Mouse (Mus musculus): ENCODE data around the gene Grk5. TPM values are rescaled to one million over a fixed set of nuclear protein-coding genes. Genes with fewer than 3 reads are reported as not detected.

Grk5 gene
- polyA plus RNA-seq, 1 experiment from 2014 or later, result 3.6 TPM

- Histone ChIP-seq H3K36me3 (ENCODE audit: control insufficient read depth, insufficient read depth, low read length) (no peaks in the 10 kb centered on the region), H3K27ac (replicated peaks; ENCODE audit: low read depth, low read length) (no peak overlapping the region), H3K9ac (replicated peaks; ENCODE audit: low read length) (no peak overlapping the region), H3K9me3 (ENCODE audit: control insufficient read depth, low read length) (no peaks in the 10 kb centered on the region), H3K4me1 (ENCODE audit: control insufficient read depth, insufficient read depth, low read length) (no peaks in the 10 kb centered on the region), H3K4me3 (replicated peaks; ENCODE audit: low read depth, low read length) (no peak overlapping the region), H3K4me2 (ENCODE audit: low read length) (no peak overlapping the region), H3K27me3 (ENCODE audit: control insufficient read depth, insufficient read depth, low read length) (no peaks in the 10 kb centered on the region)
- DNase-seq (no peak), ATAC-seq (ENCODE audit: low FRiP score, low TSS enrichment) (no peak)
- 94% methylated on average over 2 of the region's 2 CpGs for WGBS
Observed at GRCm38 (mm10) chr19:61000958-61001357, 111.4 kb downstream of the Grk5 start.

DNA sequence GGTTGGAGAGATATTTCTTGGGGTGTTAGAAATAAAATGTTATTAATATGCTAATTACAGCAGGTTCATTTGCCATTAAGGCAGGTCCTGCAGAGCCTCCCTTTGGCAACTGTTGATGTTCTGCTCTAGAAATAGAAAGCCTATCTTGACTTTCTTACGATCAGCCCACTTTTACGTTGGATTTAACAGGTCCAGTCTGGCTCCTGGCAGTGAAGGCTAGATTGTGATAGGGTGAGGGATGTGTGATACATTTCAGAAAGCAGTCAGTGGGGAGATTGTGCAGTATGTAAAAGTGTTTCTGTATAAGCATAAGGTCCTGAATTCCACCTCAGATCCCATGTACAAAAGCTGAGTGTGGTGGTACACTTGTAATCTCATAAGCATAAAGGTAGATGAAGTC lies 119.7 kb downstream of the Grk5 start:
- H3K4me3 ChIP-seq (replicated peaks; ENCODE audit: low read depth, low read length), result no peak overlapping the region
- H3K9ac ChIP-seq (replicated peaks; ENCODE audit: low read length), result no peak overlapping the region
- no peak overlapping the region for H3K4me2 ChIP-seq (ENCODE audit: low read length)
- no peaks in the 10 kb centered on the region for H3K9me3 ChIP-seq (ENCODE audit: control insufficient read depth, low read length)
- WGBS, result 86% methylated on average over 2 of the region's 2 CpGs
- no peaks in the 10 kb centered on the region for H3K36me3 ChIP-seq (ENCODE audit: control insufficient read depth, insufficient read depth, low read length)
- no peak for ATAC-seq (ENCODE audit: low FRiP score, low TSS enrichment)
- DNase-seq, result no peak
- H3K4me1 ChIP-seq (ENCODE audit: control insufficient read depth, insufficient read depth, low read length), result no peaks in the 10 kb centered on the region
- no peaks in the 10 kb centered on the region for H3K27me3 ChIP-seq (ENCODE audit: control insufficient read depth, insufficient read depth, low read length)
- H3K27ac ChIP-seq (replicated peaks; ENCODE audit: low read depth, low read length), result no peak overlapping the region

- WGBS, result 89% methylated on average over 1 of the region's 1 CpGs
- H3K4me3 ChIP-seq (replicated peaks; ENCODE audit: low read depth, low read length), result no peak overlapping the region
- H3K9me3 ChIP-seq (ENCODE audit: control insufficient read depth, low read length), result no peaks in the 10 kb centered on the region
- no peak for DNase-seq
- no peak overlapping the region for H3K27ac ChIP-seq (replicated peaks; ENCODE audit: low read depth, low read length)
- H3K36me3 ChIP-seq (ENCODE audit: control insufficient read depth, insufficient read depth, low read length), result no peaks in the 10 kb centered on the region
- no peaks in the 10 kb centered on the region for H3K4me1 ChIP-seq (ENCODE audit: control insufficient read depth, insufficient read depth, low read length)
- H3K27me3 ChIP-seq (ENCODE audit: control insufficient read depth, insufficient read depth, low read length), result no peaks in the 10 kb centered on the region
- H3K4me2 ChIP-seq (ENCODE audit: low read length), result no peak overlapping the region
- ATAC-seq (ENCODE audit: low FRiP score, low TSS enrichment), result no peak
- no peak overlapping the region for H3K9ac ChIP-seq (replicated peaks; ENCODE audit: low read length)
Observed at GRCm38 (mm10) chr19:61017477-61018266, 128.1 kb downstream of the Grk5 start.

DNA sequence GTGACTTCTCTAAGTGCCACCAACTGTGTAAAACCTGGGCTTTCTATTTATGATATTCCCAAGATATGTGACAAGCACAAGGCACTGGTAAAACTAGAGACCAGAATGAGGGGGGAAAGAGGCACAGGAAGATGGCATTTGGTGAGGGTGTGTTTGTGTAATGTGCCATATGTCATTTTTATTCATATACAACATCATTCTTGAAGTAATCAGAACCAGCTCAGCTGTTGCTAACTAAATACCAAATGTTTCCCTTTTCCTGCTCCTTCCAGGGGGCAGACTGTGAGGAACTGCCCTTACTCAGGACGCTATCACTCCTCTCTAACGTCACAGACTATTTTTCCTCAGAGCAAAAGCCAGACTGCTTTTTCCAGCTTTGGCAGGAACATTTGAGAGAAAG lies 132.0 kb downstream of the Grk5 start:
- H3K4me2 ChIP-seq (ENCODE audit: low read length), result no peak overlapping the region
- ATAC-seq (ENCODE audit: low FRiP score, low TSS enrichment) (no peak), DNase-seq (no peak)
- H3K4me3 ChIP-seq (replicated peaks; ENCODE audit: low read depth, low read length), result no peak overlapping the region
- H3K4me1 ChIP-seq (ENCODE audit: control insufficient read depth, insufficient read depth, low read length), result no peaks in the 10 kb centered on the region
- H3K27ac ChIP-seq (replicated peaks; ENCODE audit: low read depth, low read length), result no peak overlapping the region
- WGBS, result 89% methylated on average over 2 of the region's 2 CpGs
- no peaks in the 10 kb centered on the region for H3K27me3 ChIP-seq (ENCODE audit: control insufficient read depth, insufficient read depth, low read length)
- H3K36me3 ChIP-seq (ENCODE audit: control insufficient read depth, insufficient read depth, low read length), result no peaks in the 10 kb centered on the region
- no peak overlapping the region for H3K9ac ChIP-seq (replicated peaks; ENCODE audit: low read length)
- H3K9me3 ChIP-seq (ENCODE audit: control insufficient read depth, low read length), result no peaks in the 10 kb centered on the region

- H3K9ac ChIP-seq (replicated peaks; ENCODE audit: low read length), result no peak overlapping the region
- H3K4me2 ChIP-seq (ENCODE audit: low read length), result no peak overlapping the region
- no peak for ATAC-seq (ENCODE audit: low FRiP score, low TSS enrichment)
- no peaks in the 10 kb centered on the region for H3K9me3 ChIP-seq (ENCODE audit: control insufficient read depth, low read length)
- H3K4me3 ChIP-seq (replicated peaks; ENCODE audit: low read depth, low read length), result no peak overlapping the region
- no peaks in the 10 kb centered on the region for H3K27me3 ChIP-seq (ENCODE audit: control insufficient read depth, insufficient read depth, low read length)
- DNase-seq, result no peak
- H3K4me1 ChIP-seq (ENCODE audit: control insufficient read depth, insufficient read depth, low read length), result no peaks in the 10 kb centered on the region
- H3K36me3 ChIP-seq (ENCODE audit: control insufficient read depth, insufficient read depth, low read length), result no peaks in the 10 kb centered on the region
- WGBS, result 93% methylated on average over 3 of the region's 3 CpGs
- H3K27ac ChIP-seq (replicated peaks; ENCODE audit: low read depth, low read length), result no peak overlapping the region
Observed at GRCm38 (mm10) chr19:61021939-61022566, 132.5 kb downstream of the Grk5 start.

GRCm38 (mm10) chr19:61031570-61031969 lies 142.0 kb downstream of the Grk5 start:
- no peak overlapping the region for H3K27ac ChIP-seq (replicated peaks; ENCODE audit: low read depth, low read length)
- H3K27me3 ChIP-seq (ENCODE audit: control insufficient read depth, insufficient read depth, low read length), result no peaks in the 10 kb centered on the region
- no peak for ATAC-seq (ENCODE audit: low FRiP score, low TSS enrichment)
- no peak overlapping the region for H3K9ac ChIP-seq (replicated peaks; ENCODE audit: low read length)
- no peaks in the 10 kb centered on the region for H3K36me3 ChIP-seq (ENCODE audit: control insufficient read depth, insufficient read depth, low read length)
- WGBS, result 81% methylated on average over 2 of the region's 2 CpGs
- H3K9me3 ChIP-seq (ENCODE audit: control insufficient read depth, low read length), result no peaks in the 10 kb centered on the region
- H3K4me3 ChIP-seq (replicated peaks; ENCODE audit: low read depth, low read length), result no peak overlapping the region
- H3K4me1 ChIP-seq (ENCODE audit: control insufficient read depth, insufficient read depth, low read length), result no peaks in the 10 kb centered on the region
- H3K4me2 ChIP-seq (ENCODE audit: low read length), result no peak overlapping the region
- DNase-seq, result no peak

GRCm38 (mm10) chr19:61039151-61039550 lies 149.6 kb downstream of the Grk5 start:
- Histone ChIP-seq H3K4me1 (ENCODE audit: control insufficient read depth, insufficient read depth, low read length) (no peaks in the 10 kb centered on the region), H3K4me2 (ENCODE audit: low read length) (no peak overlapping the region), H3K4me3 (replicated peaks; ENCODE audit: low read depth, low read length) (no peak overlapping the region), H3K27me3 (ENCODE audit: control insufficient read depth, insufficient read depth, low read length) (no peaks in the 10 kb centered on the region), H3K36me3 (ENCODE audit: control insufficient read depth, insufficient read depth, low read length) (no peaks in the 10 kb centered on the region), H3K9ac (replicated peaks; ENCODE audit: low read length) (no peak overlapping the region), H3K9me3 (ENCODE audit: control insufficient read depth, low read length) (no peaks in the 10 kb centered on the region), H3K27ac (replicated peaks; ENCODE audit: low read depth, low read length) (no peak overlapping the region)
- no peak for DNase-seq
- no peak for ATAC-seq (ENCODE audit: low FRiP score, low TSS enrichment)

GRCm38 (mm10) chr19:61048646-61049045 lies 159.1 kb downstream of the Grk5 start:
- Histone ChIP-seq H3K4me1 (ENCODE audit: control insufficient read depth, insufficient read depth, low read length) (no peaks in the 10 kb centered on the region), H3K27me3 (ENCODE audit: control insufficient read depth, insufficient read depth, low read length) (no peaks in the 10 kb centered on the region), H3K4me3 (replicated peaks; ENCODE audit: low read depth, low read length) (no peak overlapping the region), H3K9me3 (ENCODE audit: control insufficient read depth, low read length) (no peaks in the 10 kb centered on the region), H3K27ac (replicated peaks; ENCODE audit: low read depth, low read length) (no peak overlapping the region), H3K36me3 (ENCODE audit: control insufficient read depth, insufficient read depth, low read length) (no peaks in the 10 kb centered on the region), H3K4me2 (ENCODE audit: low read length) (no peak overlapping the region), H3K9ac (replicated peaks; ENCODE audit: low read length) (no peak overlapping the region)
- DNase-seq (no peak), ATAC-seq (ENCODE audit: low FRiP score, low TSS enrichment) (no peak)
- WGBS, result 87% methylated on average over 2 of the region's 2 CpGs

DNA sequence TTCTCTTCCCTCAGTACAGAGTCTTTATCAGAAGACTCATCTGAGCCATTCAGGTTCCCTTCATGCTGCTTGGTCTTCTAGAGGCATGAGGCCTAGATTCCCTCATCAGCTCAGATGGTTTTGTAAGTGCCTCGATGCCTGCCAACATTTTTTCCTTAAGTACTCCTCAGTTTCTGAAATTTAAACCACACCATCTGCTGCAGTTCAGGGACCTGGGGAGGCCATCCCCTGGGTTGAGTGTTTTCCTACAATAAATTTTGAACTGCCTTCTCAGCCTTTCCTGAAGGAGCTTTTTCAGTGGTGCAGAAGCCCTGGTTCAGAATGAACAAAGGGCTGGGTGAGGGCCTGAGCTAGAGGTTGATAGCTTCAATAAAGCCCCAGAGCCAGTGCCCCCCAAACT lies 159.9 kb downstream of the Grk5 start:
- H3K27me3 ChIP-seq (ENCODE audit: control insufficient read depth, insufficient read depth, low read length), result no peaks in the 10 kb centered on the region
- no peak overlapping the region for H3K4me3 ChIP-seq (replicated peaks; ENCODE audit: low read depth, low read length)
- WGBS, result 82% methylated on average over 1 of the region's 1 CpGs
- DNase-seq (no peak), ATAC-seq (ENCODE audit: low FRiP score, low TSS enrichment) (no peak)
- H3K9me3 ChIP-seq (ENCODE audit: control insufficient read depth, low read length), result no peaks in the 10 kb centered on the region
- H3K36me3 ChIP-seq (ENCODE audit: control insufficient read depth, insufficient read depth, low read length), result no peaks in the 10 kb centered on the region
- no peak overlapping the region for H3K9ac ChIP-seq (replicated peaks; ENCODE audit: low read length)
- H3K4me1 ChIP-seq (ENCODE audit: control insufficient read depth, insufficient read depth, low read length), result no peaks in the 10 kb centered on the region
- no peak overlapping the region for H3K27ac ChIP-seq (replicated peaks; ENCODE audit: low read depth, low read length)
- no peak overlapping the region for H3K4me2 ChIP-seq (ENCODE audit: low read length)
